Mouse (Mus musculus) gastrocnemius, adult 2 months (tissue): ENCODE data around the gene Tmem150c. TPM values are rescaled to one million over a fixed set of nuclear protein-coding genes. Genes with fewer than 3 reads are reported as not detected.

ENCODE experiments used
- DNase-seq: peaks from one replicate; pipeline ENCODE4 v3.0.0; 2022
- H3K27ac ChIP-seq: fragments of 200-600 bp; 2 replicates; pipeline ENCODE4 v1.8.1; 2022; ENCODE audit warnings: mild to moderate bottlenecking
- H3K4me3 ChIP-seq: fragments of 200-600 bp; 2 replicates; pipeline ENCODE4 v1.8.1; 2022; ENCODE audit warnings: mild to moderate bottlenecking, moderate library complexity
- CTCF ChIP-seq: fragments of 200-600 bp; IDR thresholded peaks from 2 replicates; pipeline ENCODE4 v1.8.1; 2022; ENCODE audit warnings: antibody characterized with exemption, mild to moderate bottlenecking, moderate library complexity
- intact Hi-C: fragments of 180-260 bp; cut with DNase I; formaldehyde crosslinking; loops from one replicate; pipeline ENCODE4 v1.15.1; 2025
- total RNA-seq, 2 experiments: library from RNA; stranded (reverse); gene quantifications; 2 replicates each; pipeline ENCODE4 v1.2.3; 2021

Gene Tmem150c
- total RNA-seq, 2 experiments from 2014 or later: 0.82 to 2.9 TPM

- H3K27ac ChIP-seq: peak overlapping the region; percentile 74
- intact Hi-C loops: loop anchor here (5.0 kb wide), 1 partner anchor 82 kb away; no protein-coding TSS in a partner anchor
- peak; percentile 51 for DNase-seq
- H3K4me3 ChIP-seq: peak overlapping the region; percentile 86
- TF ChIP-seq CTCF: no peak
Observed at GRCm38 (mm10) chr5:100158791-100159637, 594 bp downstream of the Tmem150c start.

GRCm38 (mm10) chr5:100158301-100158700 is 1.3 kb downstream of the Tmem150c start:
- no peak for DNase-seq
- Histone ChIP-seq H3K27ac (no peak overlapping the region), H3K4me3 (peak overlapping the region; percentile 86)
- TF ChIP-seq CTCF: no peak
- intact Hi-C loops: loop anchor here (5.0 kb wide), 1 partner anchor 81 kb away; no protein-coding TSS in a partner anchor

- no peak for DNase-seq
- TF ChIP-seq CTCF: no peak
- Histone ChIP-seq H3K4me3 (no peak overlapping the region), H3K27ac (no peak overlapping the region)
- intact Hi-C loops: loop anchor here (5.0 kb wide), 1 partner anchor 78 kb away; no protein-coding TSS in a partner anchor
Observed at GRCm38 (mm10) chr5:100155646-100156045, 4.0 kb downstream of the Tmem150c start.

GRCm38 (mm10) chr5:100149967-100150366 is 9.6 kb downstream of the Tmem150c start:
- no peak for DNase-seq
- H3K4me3 ChIP-seq: no peak overlapping the region
- intact Hi-C loops: no loop called here
- H3K27ac ChIP-seq: no peak overlapping the region
- no peak for TF ChIP-seq CTCF

GRCm38 (mm10) chr5:100144836-100145235 is 14.8 kb downstream of the Tmem150c start:
- no peak overlapping the region for H3K27ac ChIP-seq
- no peak for DNase-seq
- no peak overlapping the region for H3K4me3 ChIP-seq
- TF ChIP-seq CTCF: no peak
- intact Hi-C loops: no loop called here

- no peak overlapping the region for H3K4me3 ChIP-seq
- intact Hi-C loops: no loop called here
- no peak for TF ChIP-seq CTCF
- no peak overlapping the region for H3K27ac ChIP-seq
- DNase-seq: no peak
Observed at GRCm38 (mm10) chr5:100127283-100127682, 32.3 kb downstream of the Tmem150c start.

- intact Hi-C loops: no loop called here
Observed at GRCm38 (mm10) chr5:100125409-100126123, 34.0 kb downstream of the Tmem150c start.

GRCm38 (mm10) chr5:100124530-100124929 is 35.1 kb downstream of the Tmem150c start:
- Histone ChIP-seq H3K27ac (no peak overlapping the region), H3K4me3 (no peak overlapping the region)
- intact Hi-C loops: no loop called here
- no peak for DNase-seq
- TF ChIP-seq CTCF: no peak

More at GRCm38 (mm10) chr5:100125409-100126123, 34.0 kb downstream of the Tmem150c start:
- Histone ChIP-seq H3K27ac (no peak overlapping the region), H3K4me3 (no peak overlapping the region)
- DNase-seq: no peak
- no peak for TF ChIP-seq CTCF

- Histone ChIP-seq H3K4me3 (no peak overlapping the region), H3K27ac (no peak overlapping the region)
- intact Hi-C loops: no loop called here
- no peak for TF ChIP-seq CTCF
- DNase-seq: no peak
Observed at GRCm38 (mm10) chr5:100123283-100123682, 36.3 kb downstream of the Tmem150c start.

- no peak overlapping the region for H3K27ac ChIP-seq
- DNase-seq: no peak
- H3K4me3 ChIP-seq: no peak overlapping the region
- no peak for TF ChIP-seq CTCF
- intact Hi-C loops: no loop called here
Observed at GRCm38 (mm10) chr5:100121170-100121569, 38.4 kb downstream of the Tmem150c start.

- TF ChIP-seq CTCF: no peak
- Histone ChIP-seq H3K4me3 (no peak overlapping the region), H3K27ac (no peak overlapping the region)
- intact Hi-C loops: no loop called here
- no peak for DNase-seq
Observed at GRCm38 (mm10) chr5:100120711-100121141, 38.9 kb downstream of the Tmem150c start.

- DNase-seq: no peak
- TF ChIP-seq CTCF: no peak
- intact Hi-C loops: no loop called here
- Histone ChIP-seq H3K4me3 (no peak overlapping the region), H3K27ac (no peak overlapping the region)
Observed at GRCm38 (mm10) chr5:100119331-100119730, 40.3 kb downstream of the Tmem150c start.

GRCm38 (mm10) chr5:100113403-100113802 is 46.2 kb downstream of the Tmem150c start:
- no peak for TF ChIP-seq CTCF
- intact Hi-C loops: no loop called here

More at GRCm38 (mm10) chr5:100113403-100113802, 46.2 kb downstream of the Tmem150c start:
- H3K4me3 ChIP-seq: no peak overlapping the region
- H3K27ac ChIP-seq: no peak overlapping the region
- no peak for DNase-seq
